Mouse (Mus musculus) C2C12 (cell line): ENCODE measurements at regions not wholly inside any gene's neighbourhood (a gene's known extent, or its start where the extent isn't known, plus 50 kb on each side); places are given as distances from the start of the nearest gene placed in this dataset.

Experiments used
- H3K27me3 ChIP-seq: one replicate; pipeline ENCODE4 v1.6.1; 2011; ENCODE audit not compliant: control insufficient read depth, insufficient read depth, insufficient read length
- H3K36me3 ChIP-seq: one replicate; pipeline ENCODE4 v1.6.1; 2011; ENCODE audit not compliant: control insufficient read depth, insufficient read depth
- H3K4me3 ChIP-seq: one replicate; pipeline ENCODE4 v1.5.1; 2011; ENCODE audit warnings: mild to moderate bottlenecking, control low read depth; ENCODE audit not compliant: poor library complexity, insufficient read depth, severe bottlenecking
- H3K79me2 ChIP-seq: one replicate; pipeline ENCODE4 v1.6.1; 2011; ENCODE audit not compliant: control insufficient read depth, insufficient read depth
- H3K79me3 ChIP-seq: one replicate; pipeline ENCODE4 v1.6.1; 2011; ENCODE audit warnings: low read depth, control low read depth
- H3ac ChIP-seq: one replicate; pipeline ENCODE3; 2011; ENCODE audit warnings: low read depth; ENCODE audit not compliant: control insufficient read depth, insufficient read length
- CEBPB ChIP-seq: IDR thresholded peaks from one replicate; pipeline ENCODE4 v1.6.1; 2011; ENCODE audit warnings: low read depth, mild to moderate bottlenecking, control low read depth, moderate library complexity
- CTCF ChIP-seq: IDR thresholded peaks from one replicate; pipeline ENCODE4 v1.5.1; 2011; ENCODE audit not compliant: control insufficient read depth, insufficient read depth, insufficient read length
- FOSL1 ChIP-seq: IDR thresholded peaks from one replicate; pipeline ENCODE4 v1.8.0; 2011; ENCODE audit warnings: mild to moderate bottlenecking, low read length; ENCODE audit not compliant: poor library complexity, insufficient read depth, severe bottlenecking
- MAX ChIP-seq: IDR thresholded peaks from one replicate; pipeline ENCODE4 v1.6.1; 2011; ENCODE audit warnings: mild to moderate bottlenecking, control low read depth
- MYOD1 ChIP-seq: IDR thresholded peaks from one replicate; pipeline ENCODE4 v1.6.1; 2011; ENCODE audit warnings: low read depth; ENCODE audit not compliant: control insufficient read depth, insufficient read length
- MYOG ChIP-seq: IDR thresholded peaks from one replicate; pipeline ENCODE4 v1.6.1; 2011; ENCODE audit not compliant: control insufficient read depth, insufficient read length; ENCODE audit errors: extremely low read depth
- USF1 ChIP-seq: IDR thresholded peaks from one replicate; pipeline ENCODE4 v1.6.1; 2011; ENCODE audit warnings: low read depth, mild to moderate bottlenecking, control low read depth, moderate library complexity

GRCm38 (mm10) chr15:93848830-93849229 is 253.1 kb upstream of the Prickle1 start:
- no peaks in the 10 kb centered on the region for H3K79me2 ChIP-seq
- no peaks in the 10 kb centered on the region for H3K79me3 ChIP-seq
- no peaks in the 10 kb centered on the region for H3K27me3 ChIP-seq
- no peaks in the 10 kb centered on the region for H3K36me3 ChIP-seq
- no peak for TF ChIP-seq MYOG
- no peak for TF ChIP-seq CEBPB
- no peak for TF ChIP-seq CTCF
- no peak overlapping the region for H3K4me3 ChIP-seq
- no peak overlapping the region for H3ac ChIP-seq

DNA sequence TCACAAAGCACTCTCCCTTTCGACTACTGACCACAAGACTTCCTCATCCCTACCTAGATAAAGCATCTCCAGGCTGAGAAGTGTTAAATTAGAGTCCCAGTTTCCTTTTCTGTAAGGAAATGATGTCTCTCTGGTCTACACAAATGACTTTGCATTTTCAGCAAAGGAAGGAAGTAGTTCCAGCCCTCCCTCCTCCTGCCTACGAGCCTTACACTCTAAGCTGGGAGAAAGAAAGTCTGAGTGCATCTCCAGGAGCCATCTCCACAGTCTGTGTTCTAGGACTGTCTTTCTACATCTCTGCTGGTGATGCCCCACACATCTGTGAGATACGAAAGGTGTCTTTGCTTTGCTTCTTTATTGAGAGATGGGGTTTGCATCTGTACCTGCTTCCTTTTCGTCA is 251.1 kb upstream of the Prickle1 start:
- H3K79me2 ChIP-seq, result no peaks in the 10 kb centered on the region
- no peaks in the 10 kb centered on the region for H3K36me3 ChIP-seq
- no peak overlapping the region for H3ac ChIP-seq
- no peak overlapping the region for H3K4me3 ChIP-seq
- H3K27me3 ChIP-seq, result no peaks in the 10 kb centered on the region
- TF ChIP-seq MYOD1, result no peak
- TF ChIP-seq MYOG, result no peak
- no peak for TF ChIP-seq FOSL1
- no peak for TF ChIP-seq CEBPB
- TF ChIP-seq MAX, result no peak
- TF ChIP-seq USF1, result no peak
- TF ChIP-seq CTCF, result no peak
- no peaks in the 10 kb centered on the region for H3K79me3 ChIP-seq

GRCm38 (mm10) chr15:93845801-93846200 is 250.1 kb upstream of the Prickle1 start:
- no peak overlapping the region for H3K4me3 ChIP-seq
- TF ChIP-seq USF1 (no peak), FOSL1 (no peak), MYOG (no peak), CEBPB (no peak)
- no peaks in the 10 kb centered on the region for H3K79me2 ChIP-seq
- no peak overlapping the region for H3ac ChIP-seq
- H3K79me3 ChIP-seq, result no peaks in the 10 kb centered on the region
- no peaks in the 10 kb centered on the region for H3K27me3 ChIP-seq
- H3K36me3 ChIP-seq, result no peaks in the 10 kb centered on the region

GRCm38 (mm10) chr15:93832956-93833355 is 237.3 kb upstream of the Prickle1 start:
- H3K79me3 ChIP-seq, result no peaks in the 10 kb centered on the region
- H3K36me3 ChIP-seq, result no peaks in the 10 kb centered on the region
- H3K27me3 ChIP-seq, result no peaks in the 10 kb centered on the region
- no peak overlapping the region for H3ac ChIP-seq
- H3K79me2 ChIP-seq, result no peaks in the 10 kb centered on the region
- TF ChIP-seq MAX (no peak), MYOG (no peak), CTCF (no peak), MYOD1 (no peak), USF1 (no peak), FOSL1 (no peak), CEBPB (no peak)
- no peak overlapping the region for H3K4me3 ChIP-seq

DNA sequence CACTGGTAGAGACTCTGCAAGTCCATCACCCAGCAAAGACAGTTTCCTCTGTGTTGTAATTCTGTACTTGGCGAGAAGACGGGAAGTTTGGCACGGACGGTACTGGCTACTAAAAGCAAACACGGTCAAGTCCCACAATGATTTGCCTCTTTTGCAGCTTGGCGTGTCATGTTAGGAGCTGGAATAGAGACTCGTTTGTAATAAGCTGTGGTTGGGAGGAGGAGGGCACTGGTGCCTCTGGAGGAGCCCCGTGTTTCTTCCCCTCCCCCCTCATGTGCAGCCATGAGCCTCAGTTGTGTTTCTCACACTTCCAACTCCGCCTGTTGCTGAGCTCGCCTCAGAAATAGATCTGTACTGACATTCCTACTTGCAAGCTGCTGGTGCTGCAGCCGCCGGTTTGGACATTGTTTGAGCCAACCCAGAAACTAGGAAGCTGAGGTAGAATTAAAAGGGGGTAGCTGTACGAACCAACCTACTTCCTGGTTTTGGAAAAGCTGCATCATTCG is 236.8 kb upstream of the Prickle1 start:
- no peaks in the 10 kb centered on the region for H3K27me3 ChIP-seq
- TF ChIP-seq MYOD1 (no peak), FOSL1 (no peak), CTCF (no peak), MYOG (no peak), MAX (no peak), CEBPB (no peak), USF1 (no peak)
- H3K36me3 ChIP-seq, result no peaks in the 10 kb centered on the region
- no peaks in the 10 kb centered on the region for H3K79me2 ChIP-seq
- no peak overlapping the region for H3K4me3 ChIP-seq
- H3K79me3 ChIP-seq, result no peaks in the 10 kb centered on the region
- no peak overlapping the region for H3ac ChIP-seq

- no peaks in the 10 kb centered on the region for H3K36me3 ChIP-seq
- TF ChIP-seq MYOD1 (no peak), CEBPB (no peak), FOSL1 (no peak), MYOG (no peak), MAX (no peak), USF1 (no peak), CTCF (no peak)
- H3K79me2 ChIP-seq, result no peaks in the 10 kb centered on the region
- H3K79me3 ChIP-seq, result no peaks in the 10 kb centered on the region
- no peaks in the 10 kb centered on the region for H3K27me3 ChIP-seq
- H3K4me3 ChIP-seq, result no peak overlapping the region
- H3ac ChIP-seq, result no peak overlapping the region
These were observed 235.5 kb upstream of the Prickle1 start for GRCm38 (mm10) chr15:93831148-93831547.
